Mouse (Mus musculus) stomach, postnatal 0 days (tissue): Measurements from ENCODE around the gene Nr2e1.

Experiments used
- CTCF ChIP-seq: IDR thresholded peaks from 2 replicates; pipeline ENCODE4 v1.5.1; 2016; ENCODE audit warnings: antibody characterized with exemption, low read depth, mild to moderate bottlenecking, moderate library complexity
- EP300 ChIP-seq: optimal IDR thresholded peaks from 2 replicates; pipeline ENCODE3; 2016; ENCODE audit warnings: antibody characterized with exemption

- TF ChIP-seq CTCF (no peak), EP300 (no peak)
Measured at GRCm38 (mm10) chr10:42618291-42618690, 34.9 kb upstream of the Nr2e1 start.
